Mouse (Mus musculus): ENCODE data around the gene Acvrl1. TPM values are rescaled to one million over a fixed set of nuclear protein-coding genes. Genes with fewer than 3 reads are reported as not detected.
A peak's percentile ranks its signal among the peaks of the same experiment; 100 is the strongest.

Acvrl1 gene
- polyA plus RNA-seq, 1 experiment from 2014 or later = 7.4 TPM

DNA sequence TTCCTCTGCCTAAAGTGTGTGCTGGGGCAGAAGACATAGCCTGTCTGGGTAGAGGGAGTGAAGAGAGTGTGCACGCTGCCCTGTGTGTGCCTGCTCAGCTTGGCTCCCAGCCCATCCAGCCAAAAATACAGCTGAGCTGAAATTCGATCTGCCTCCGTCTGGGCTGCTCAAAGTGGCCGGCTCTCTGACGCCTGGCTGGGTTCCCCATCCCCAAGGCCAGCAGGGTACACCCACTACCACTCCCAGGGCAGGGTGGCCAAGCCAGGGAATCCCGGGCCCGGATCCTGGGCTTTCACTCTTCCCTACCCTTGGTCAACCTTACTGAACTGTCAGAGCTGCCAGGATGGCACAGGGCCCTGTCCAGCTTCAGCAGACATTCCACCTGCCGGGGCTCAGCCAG is 15.2 kb downstream of the Acvrl1 start:
- Histone ChIP-seq H3K36me3 (no peaks in the 10 kb centered on the region), H3K27ac (peak overlapping the region; percentile 84), H3K9me3 (no peaks in the 10 kb centered on the region), H3K4me1 (replicated peaks) (peaks cover 72% of the 10 kb centered on the region), H3K9ac (replicated peaks) (no peak overlapping the region; the same call in 1 of the 2 replicates), H3K4me2 (peak overlapping the region; percentile 45), H3K27me3 (0 out of 2 replicates have a peak, but pooled peaks cover 3% of the 10 kb centered on the region), H3K4me3 (replicated peaks) (0 out of 2 replicates have a peak overlapping the region, but pooled peaks have one; percentile 7)
- WGBS = 15% methylated on average over 8 of the region's 8 CpGs
- ATAC-seq (ENCODE audit: insufficient number of reproducible peaks, insufficient read depth, low FRiP score, low TSS enrichment, low read depth) = no peak

DNA sequence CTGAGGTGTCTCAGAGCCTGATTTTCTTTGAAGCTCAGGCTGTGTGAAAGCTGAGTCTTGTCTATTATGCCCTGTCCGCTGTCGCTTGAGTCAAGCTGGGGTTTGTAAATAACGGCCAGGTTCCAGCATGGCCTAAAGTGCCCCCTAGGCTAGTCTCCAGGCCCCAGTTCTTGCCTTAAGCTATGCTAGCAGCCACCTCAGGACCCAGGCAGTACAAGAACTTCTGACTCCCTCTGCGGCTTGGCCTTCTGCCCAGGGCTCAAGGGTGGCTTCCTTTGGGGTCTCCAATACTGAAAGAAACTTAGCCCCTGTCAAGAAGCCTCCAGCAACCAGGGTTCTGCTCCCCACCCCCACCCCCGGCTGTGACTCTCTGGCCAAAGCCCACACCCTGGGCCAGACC is 15.9 kb downstream of the Acvrl1 start:
- Histone ChIP-seq H3K4me1 (replicated peaks) (peaks cover 70% of the 10 kb centered on the region), H3K4me2 (no peak overlapping the region), H3K27me3 (0 out of 2 replicates have a peak, but pooled peaks cover 3% of the 10 kb centered on the region), H3K9ac (replicated peaks) (no peak overlapping the region), H3K27ac (peak overlapping the region; percentile 84), H3K4me3 (replicated peaks) (no peak overlapping the region), H3K9me3 (no peaks in the 10 kb centered on the region), H3K36me3 (no peaks in the 10 kb centered on the region)
- ATAC-seq (ENCODE audit: insufficient number of reproducible peaks, insufficient read depth, low FRiP score, low TSS enrichment, low read depth) = no peak
- WGBS = 78% methylated on average over 5 of the region's 5 CpGs

- no peaks in the 10 kb centered on the region for H3K9me3 ChIP-seq
- H3K36me3 ChIP-seq = no peaks in the 10 kb centered on the region
- whole genome bisulfite sequencing = 88% methylated on average over 8 of the region's 8 CpGs
- no peak for ATAC-seq (ENCODE audit: insufficient number of reproducible peaks, insufficient read depth, low FRiP score, low TSS enrichment, low read depth)
- H3K27me3 ChIP-seq = 0 out of 2 replicates have a peak, but pooled peaks cover 3% of the 10 kb centered on the region
- H3K4me1 ChIP-seq (replicated peaks) = peaks cover 64% of the 10 kb centered on the region
- no peak overlapping the region for H3K4me2 ChIP-seq
- peak overlapping the region; percentile 84 for H3K27ac ChIP-seq
- no peak overlapping the region for H3K9ac ChIP-seq (replicated peaks)
- H3K4me3 ChIP-seq (replicated peaks) = no peak overlapping the region
Measured at GRCm38 (mm10) chr15:101144779-101145178, 16.5 kb downstream of the Acvrl1 start.

- WGBS = 11% methylated on average over 19 of the region's 19 CpGs
- H3K4me3 ChIP-seq (replicated peaks) = no peak overlapping the region
- peak overlapping the region; percentile 50 for H3K4me2 ChIP-seq
- H3K36me3 ChIP-seq = no peaks in the 10 kb centered on the region
- peaks cover 57% of the 10 kb centered on the region for H3K4me1 ChIP-seq (replicated peaks)
- H3K9me3 ChIP-seq = no peaks in the 10 kb centered on the region
- ATAC-seq (ENCODE audit: insufficient number of reproducible peaks, insufficient read depth, low FRiP score, low TSS enrichment, low read depth) = peak; percentile 85
- H3K27ac ChIP-seq = peak overlapping the region; percentile 72
- H3K9ac ChIP-seq (replicated peaks) = no peak overlapping the region
- 0 out of 2 replicates have a peak, but pooled peaks cover 3% of the 10 kb centered on the region for H3K27me3 ChIP-seq
Measured at GRCm38 (mm10) chr15:101145424-101146099, 17.2 kb downstream of the Acvrl1 start.

DNA sequence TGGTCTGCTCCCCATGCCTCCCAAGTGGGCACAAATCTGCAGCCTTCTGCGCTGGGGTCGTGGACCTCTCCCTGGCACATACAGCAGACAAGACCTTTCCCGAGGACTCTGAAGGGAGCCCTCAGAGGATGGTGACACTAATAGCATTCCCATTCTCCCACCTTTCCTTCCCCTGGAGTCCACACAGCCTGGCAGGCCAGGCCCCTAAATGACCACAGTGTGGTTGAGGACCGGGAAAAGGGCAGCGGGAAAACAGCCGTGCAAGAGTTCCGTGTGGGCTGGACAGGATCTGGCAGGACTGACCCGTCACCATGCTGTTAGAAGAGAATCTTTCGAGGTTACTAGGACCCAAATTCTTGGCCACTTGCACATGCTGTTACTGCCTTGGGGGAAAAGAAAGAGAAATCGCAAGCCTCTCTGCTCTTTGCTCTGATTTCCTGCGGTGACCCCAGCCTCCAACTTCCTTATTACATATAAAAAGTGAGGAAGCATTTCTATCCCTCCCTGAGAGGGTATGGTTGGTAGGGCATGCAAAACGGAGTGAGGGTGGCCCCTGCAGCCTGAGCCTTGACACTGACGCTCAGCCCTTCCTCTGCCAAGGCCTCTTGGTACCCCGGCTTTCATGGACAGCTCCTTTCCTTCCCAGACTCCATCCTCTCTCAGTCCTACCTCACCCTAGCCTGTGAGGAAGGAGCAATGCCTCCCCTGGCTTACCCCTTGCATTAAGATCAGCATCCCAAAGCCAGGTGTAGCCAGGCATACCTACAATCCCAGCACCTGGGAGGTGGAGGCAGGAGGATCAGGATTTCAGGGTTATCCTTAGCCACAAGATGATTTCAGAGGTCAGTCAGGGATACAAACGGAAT is 18.0 kb downstream of the Acvrl1 start:
- Histone ChIP-seq H3K4me1 (replicated peaks) (peaks cover 52% of the 10 kb centered on the region), H3K4me3 (replicated peaks) (no peak overlapping the region), H3K4me2 (peak overlapping the region; percentile 50), H3K27me3 (0 out of 2 replicates have a peak, but pooled peaks cover 3% of the 10 kb centered on the region), H3K9ac (replicated peaks) (no peak overlapping the region), H3K27ac (peak overlapping the region; percentile 72), H3K9me3 (no peaks in the 10 kb centered on the region), H3K36me3 (no peaks in the 10 kb centered on the region)
- 63% methylated on average over 15 of the region's 15 CpGs for WGBS
- no peak for ATAC-seq (ENCODE audit: insufficient number of reproducible peaks, insufficient read depth, low FRiP score, low TSS enrichment, low read depth)

DNA sequence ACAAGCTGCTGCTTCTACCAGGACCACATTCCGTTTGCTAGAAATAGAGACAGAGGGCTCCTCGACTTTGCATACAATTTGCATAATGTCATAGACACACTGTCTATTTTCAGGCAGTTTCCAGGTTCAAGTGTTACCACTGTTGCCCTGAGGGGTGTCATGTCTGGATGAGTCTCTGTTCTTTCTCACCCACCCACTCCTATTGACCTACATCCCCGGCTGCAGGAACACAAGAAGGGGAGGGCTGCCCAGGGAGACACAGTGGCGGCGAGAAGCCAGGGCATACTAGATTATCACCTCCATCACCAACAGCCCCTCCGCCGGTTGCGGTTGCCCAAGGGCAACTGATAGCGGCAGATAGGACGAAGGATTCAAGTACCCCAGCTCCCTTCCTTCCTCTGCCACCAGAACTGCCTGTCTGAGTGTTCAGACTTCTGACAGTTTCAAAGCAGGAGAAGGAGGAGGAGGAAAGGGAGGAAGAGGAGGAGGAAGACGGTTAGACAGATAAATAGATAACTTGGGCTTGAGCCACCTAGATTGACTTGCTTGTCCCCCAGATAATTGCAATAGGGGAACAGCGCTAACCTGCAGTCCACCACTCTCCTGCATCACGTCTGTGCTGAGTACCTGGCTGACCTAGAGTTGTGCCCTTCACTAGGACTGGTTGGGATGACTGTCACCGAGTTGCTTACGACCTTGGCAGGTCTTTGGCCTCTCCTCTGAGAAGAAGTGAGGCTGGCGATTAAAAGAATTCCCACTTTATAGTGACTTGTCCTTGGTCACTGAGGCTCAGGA is 19.0 kb downstream of the Acvrl1 start:
- Histone ChIP-seq H3K4me1 (replicated peaks) (peaks cover 49% of the 10 kb centered on the region), H3K9me3 (no peaks in the 10 kb centered on the region), H3K36me3 (no peaks in the 10 kb centered on the region), H3K27ac (no peak overlapping the region; the same call in 1 of the 2 replicates), H3K27me3 (0 out of 2 replicates have a peak, but pooled peaks cover 3% of the 10 kb centered on the region), H3K4me2 (no peak overlapping the region), H3K9ac (replicated peaks) (no peak overlapping the region), H3K4me3 (replicated peaks) (no peak overlapping the region)
- 83% methylated on average over 16 of the region's 16 CpGs for WGBS
- no peak for ATAC-seq (ENCODE audit: insufficient number of reproducible peaks, insufficient read depth, low FRiP score, low TSS enrichment, low read depth)

- no peak for ATAC-seq (ENCODE audit: insufficient number of reproducible peaks, insufficient read depth, low FRiP score, low TSS enrichment, low read depth)
- Histone ChIP-seq H3K27ac (no peak overlapping the region), H3K27me3 (0 out of 2 replicates have a peak, but pooled peaks cover 3% of the 10 kb centered on the region), H3K9ac (replicated peaks) (no peak overlapping the region), H3K36me3 (no peaks in the 10 kb centered on the region), H3K9me3 (no peaks in the 10 kb centered on the region), H3K4me2 (no peak overlapping the region), H3K4me3 (replicated peaks) (no peak overlapping the region), H3K4me1 (replicated peaks) (peaks cover 44% of the 10 kb centered on the region)
- WGBS = 46% methylated on average over 6 of the region's 6 CpGs
Measured at GRCm38 (mm10) chr15:101147910-101148273, 19.6 kb downstream of the Acvrl1 start.

DNA sequence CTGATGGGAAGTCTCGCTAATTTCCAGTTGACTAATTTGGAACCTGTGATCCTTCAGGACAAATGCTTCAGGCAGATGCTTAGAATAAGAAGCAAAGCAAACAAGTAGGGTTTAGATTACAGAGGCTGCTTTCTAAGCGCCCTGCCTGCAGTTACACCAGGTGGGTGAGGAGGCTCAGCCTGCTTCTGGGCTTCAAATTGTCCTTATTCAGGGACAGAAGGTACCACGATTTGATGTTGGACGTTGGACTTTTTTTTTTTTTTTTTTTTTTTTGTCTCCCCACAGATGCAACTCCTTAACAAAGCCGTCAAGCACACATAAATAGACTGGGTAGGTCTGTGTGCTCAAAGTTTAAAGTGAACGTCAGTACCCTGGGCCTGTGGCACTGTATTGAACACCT is 20.3 kb downstream of the Acvrl1 start:
- ATAC-seq (ENCODE audit: insufficient number of reproducible peaks, insufficient read depth, low FRiP score, low TSS enrichment, low read depth) = no peak
- Histone ChIP-seq H3K9ac (replicated peaks) (no peak overlapping the region), H3K4me2 (no peak overlapping the region), H3K4me3 (replicated peaks) (no peak overlapping the region), H3K36me3 (no peaks in the 10 kb centered on the region), H3K4me1 (replicated peaks) (peaks cover 36% of the 10 kb centered on the region), H3K27me3 (0 out of 2 replicates have a peak, but pooled peaks cover 3% of the 10 kb centered on the region), H3K9me3 (no peaks in the 10 kb centered on the region), H3K27ac (no peak overlapping the region)
- 70% methylated on average over 6 of the region's 6 CpGs for WGBS

DNA sequence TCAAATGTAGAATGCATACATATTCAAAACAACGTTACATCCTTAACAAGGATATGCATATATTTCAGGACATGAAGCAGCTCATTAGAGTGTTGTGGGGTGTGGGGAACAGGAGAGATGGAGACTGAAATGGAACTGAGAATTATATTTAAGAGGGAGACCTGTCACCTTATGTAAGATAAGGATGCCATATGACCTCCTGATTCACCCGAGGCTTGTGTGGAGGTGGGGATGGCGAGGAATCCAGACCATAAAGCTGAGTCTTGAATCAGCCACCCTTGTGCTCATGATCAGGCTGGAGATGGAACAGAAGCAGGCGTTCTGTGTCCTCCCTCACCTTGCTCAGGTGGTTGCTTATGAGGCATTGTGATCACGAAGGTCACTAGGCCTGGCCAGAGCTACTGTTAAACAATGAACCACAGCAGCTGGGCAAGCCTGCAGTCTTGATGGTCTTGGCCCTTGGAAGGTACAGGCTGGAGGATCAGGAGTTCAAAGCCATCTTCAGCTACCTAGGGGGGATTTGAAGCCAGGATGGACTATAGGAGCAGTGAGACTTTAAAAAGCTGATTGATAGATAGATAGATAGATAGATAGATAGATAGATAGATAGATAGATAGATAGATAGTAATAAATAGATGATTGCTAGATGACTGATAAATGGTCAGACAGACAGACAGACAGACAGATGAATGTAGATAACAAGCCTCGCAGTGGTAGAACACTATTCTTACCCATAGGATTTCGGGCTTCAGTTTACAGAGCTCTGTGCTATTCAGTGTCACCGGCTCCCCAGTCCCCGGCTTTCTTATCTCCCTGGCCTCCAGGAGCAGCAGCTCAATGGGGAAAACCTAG is 23.3 kb downstream of the Acvrl1 start:
- peaks cover 11% of the 10 kb centered on the region; the same call in 1 of the 2 replicates for H3K4me1 ChIP-seq (replicated peaks)
- no peak for ATAC-seq (ENCODE audit: insufficient number of reproducible peaks, insufficient read depth, low FRiP score, low TSS enrichment, low read depth)
- H3K36me3 ChIP-seq = no peaks in the 10 kb centered on the region
- H3K27ac ChIP-seq = no peak overlapping the region
- H3K4me2 ChIP-seq = no peak overlapping the region
- WGBS = 82% methylated on average over 9 of the region's 9 CpGs
- H3K9ac ChIP-seq (replicated peaks) = no peak overlapping the region
- no peak overlapping the region for H3K4me3 ChIP-seq (replicated peaks)
- 0 out of 2 replicates have a peak, but pooled peaks cover under 1% of the 10 kb centered on the region for H3K27me3 ChIP-seq
- peaks cover 3% of the 10 kb centered on the region; the same call in 1 of the 2 replicates for H3K9me3 ChIP-seq
